Mouse (Mus musculus) heart, postnatal 0 days (tissue): Measurements from ENCODE around the gene Zdhhc19. TPM values are rescaled to one million over a fixed set of nuclear protein-coding genes. Genes with fewer than 3 reads are reported as not detected.

Experiments used
- ATAC-seq: fragments of 200-750 bp; cut with Nextera tagmentation; 2 replicates; pipeline ENCODE4 v1.8.0; 2017; ENCODE audit warnings: low read depth, moderate number of reproducible peaks, moderate library complexity; ENCODE audit not compliant: insufficient read depth
- DNase-seq: peaks from one replicate; pipeline ENCODE4 v3.0.0-alpha.2; 2016; ENCODE audit warnings: low spot score
- H3K27ac ChIP-seq: fragments of 300-500 bp; sonication (generic); 2 replicates; pipeline ENCODE4 v1.5.1; 2014; ENCODE audit warnings: low read depth, mild to moderate bottlenecking
- H3K27me3 ChIP-seq: fragments of 300-500 bp; sonication (generic); 2 replicates; pipeline ENCODE4 v1.6.1; 2014; ENCODE audit warnings: low read length, mixed read lengths; ENCODE audit not compliant: control insufficient read depth, insufficient read depth
- H3K36me3 ChIP-seq: fragments of 300-500 bp; sonication (generic); replicated peaks from 2 replicates; pipeline ENCODE4 v1.6.1; 2014; ENCODE audit warnings: low read length, mixed read lengths; ENCODE audit not compliant: control insufficient read depth, insufficient read depth
- H3K4me1 ChIP-seq: fragments of 300-500 bp; sonication (generic); 2 replicates; pipeline ENCODE4 v1.6.1; 2014; ENCODE audit warnings: antibody characterized with exemption; ENCODE audit not compliant: control insufficient read depth, insufficient read depth
- H3K4me2 ChIP-seq: fragments of 300-500 bp; sonication (generic); 2 replicates; pipeline ENCODE4 v1.6.1; 2014; ENCODE audit warnings: low read depth, mild to moderate bottlenecking, low read length, moderate library complexity
- H3K4me3 ChIP-seq: fragments of 300-500 bp; sonication (generic); 2 replicates; pipeline ENCODE4 v1.5.1; 2014; ENCODE audit warnings: low read depth, low read length
- H3K9ac ChIP-seq: fragments of 300-500 bp; sonication (generic); replicated peaks from 2 replicates; pipeline ENCODE4 v1.6.1; 2014; ENCODE audit warnings: low read depth, low read length, mixed read lengths
- H3K9me3 ChIP-seq: fragments of 300-500 bp; sonication (generic); replicated peaks from 2 replicates; pipeline ENCODE4 v1.6.1; 2016; ENCODE audit warnings: low read length; ENCODE audit not compliant: control insufficient read depth
- CTCF ChIP-seq: IDR thresholded peaks from 2 replicates; pipeline ENCODE4 v1.5.1; 2016; ENCODE audit warnings: antibody characterized with exemption, control low read depth, low read depth
- EP300 ChIP-seq: IDR thresholded peaks from 2 replicates; pipeline ENCODE4 v1.6.1; 2016; ENCODE audit warnings: antibody characterized with exemption, low read depth
- WGBS: fragments of 180-500 bp; shearing (Covaris S2); extraction: QIAGEN DNeasy Blood & Tissue Kit; methylation state at CpG from one replicate; pipeline ENCODE4 v1.1.7; 2014; 5-methylcytosine and 5-hydroxymethylcytosine counted together
- polyA plus RNA-seq: library from polyadenylated mRNA; unstranded; fragments of >200 nt; fragmentation: Nextera tagmentation; extraction: Ambion mirVana; gene quantifications from 2 replicates; pipeline ENCODE4 v1.2.1, GENCODE M21; 2015
- total RNA-seq: library from RNA; depleted of rRNA; stranded (reverse); fragments of >200 nt; gene quantifications from 2 replicates; pipeline ENCODE4 v1.2.3, GENCODE M21; 2014; ENCODE audit warnings: low replicate concordance

Zdhhc19 gene
- total and polyA plus RNA-seq, 2 experiments from 2014 or later: not detected

DNA sequence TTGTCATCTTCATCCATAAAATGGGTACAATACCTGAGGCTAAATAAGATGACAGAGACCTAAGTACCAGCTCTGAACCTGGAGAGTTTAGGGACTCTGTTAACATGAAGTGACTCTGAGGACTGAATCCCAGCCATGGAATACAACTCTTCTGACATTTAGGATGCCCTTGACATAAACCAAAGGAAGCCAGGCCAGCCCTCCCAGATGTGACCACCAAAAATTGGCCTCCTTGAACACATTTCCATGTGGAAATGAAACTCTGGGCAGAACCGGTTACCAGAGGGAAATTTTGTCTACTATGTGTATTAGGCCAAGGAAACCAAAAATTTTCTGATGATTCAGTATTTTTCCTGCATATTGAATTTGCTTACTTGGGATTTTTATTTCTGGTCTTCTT, 103.1 kb downstream of the Zdhhc19 start:
- no peaks in the 10 kb centered on the region for H3K27me3 ChIP-seq
- DNase-seq: no peak
- no peak overlapping the region for H3K9ac ChIP-seq
- H3K36me3 ChIP-seq: no peaks in the 10 kb centered on the region
- 96% methylated on average over 1 of the region's 1 CpGs for WGBS
- no peak overlapping the region for H3K27ac ChIP-seq
- H3K9me3 ChIP-seq: no peaks in the 10 kb centered on the region
- peaks cover 5% of the 10 kb centered on the region; the same call in 1 of the 2 replicates for H3K4me1 ChIP-seq
- H3K4me3 ChIP-seq: no peak overlapping the region
- ATAC-seq: no peak
- no peak for TF ChIP-seq EP300
- no peak for TF ChIP-seq CTCF
- no peak overlapping the region for H3K4me2 ChIP-seq

DNA sequence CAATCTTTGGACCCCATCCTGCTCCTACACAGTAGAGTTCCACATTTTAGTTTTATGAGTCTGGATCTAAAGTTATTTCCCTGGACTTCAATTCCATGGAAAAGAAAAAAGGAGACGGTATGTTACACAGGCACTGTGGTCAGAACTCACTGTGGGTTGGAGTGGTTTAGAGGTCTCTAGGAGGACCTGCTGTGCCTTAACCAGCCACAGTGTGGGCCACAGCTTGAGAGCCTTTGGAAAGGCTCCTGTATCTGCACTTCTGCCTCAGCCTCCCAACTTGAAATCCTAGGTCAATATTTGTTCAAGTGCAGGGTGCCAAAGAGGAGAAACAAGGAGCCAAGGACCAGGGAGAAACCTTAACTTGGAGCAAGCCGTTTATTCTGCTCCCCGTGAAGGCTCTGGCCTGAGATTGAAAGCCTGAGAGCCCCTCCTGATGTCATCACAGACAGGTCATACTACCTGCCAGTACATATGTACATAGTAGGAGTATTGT, 106.2 kb downstream of the Zdhhc19 start:
- ATAC-seq (no peak), DNase-seq (no peak)
- H3K9me3 ChIP-seq: no peaks in the 10 kb centered on the region
- no peak overlapping the region for H3K4me2 ChIP-seq
- TF ChIP-seq EP300: no peak
- no peak for TF ChIP-seq CTCF
- H3K27me3 ChIP-seq: no peaks in the 10 kb centered on the region
- no peak overlapping the region for H3K4me3 ChIP-seq
- 74% methylated on average over 3 of the region's 3 CpGs for WGBS
- H3K36me3 ChIP-seq: no peaks in the 10 kb centered on the region
- no peak overlapping the region for H3K9ac ChIP-seq
- peaks cover 5% of the 10 kb centered on the region; the same call in 1 of the 2 replicates for H3K4me1 ChIP-seq
- H3K27ac ChIP-seq: no peak overlapping the region

DNA sequence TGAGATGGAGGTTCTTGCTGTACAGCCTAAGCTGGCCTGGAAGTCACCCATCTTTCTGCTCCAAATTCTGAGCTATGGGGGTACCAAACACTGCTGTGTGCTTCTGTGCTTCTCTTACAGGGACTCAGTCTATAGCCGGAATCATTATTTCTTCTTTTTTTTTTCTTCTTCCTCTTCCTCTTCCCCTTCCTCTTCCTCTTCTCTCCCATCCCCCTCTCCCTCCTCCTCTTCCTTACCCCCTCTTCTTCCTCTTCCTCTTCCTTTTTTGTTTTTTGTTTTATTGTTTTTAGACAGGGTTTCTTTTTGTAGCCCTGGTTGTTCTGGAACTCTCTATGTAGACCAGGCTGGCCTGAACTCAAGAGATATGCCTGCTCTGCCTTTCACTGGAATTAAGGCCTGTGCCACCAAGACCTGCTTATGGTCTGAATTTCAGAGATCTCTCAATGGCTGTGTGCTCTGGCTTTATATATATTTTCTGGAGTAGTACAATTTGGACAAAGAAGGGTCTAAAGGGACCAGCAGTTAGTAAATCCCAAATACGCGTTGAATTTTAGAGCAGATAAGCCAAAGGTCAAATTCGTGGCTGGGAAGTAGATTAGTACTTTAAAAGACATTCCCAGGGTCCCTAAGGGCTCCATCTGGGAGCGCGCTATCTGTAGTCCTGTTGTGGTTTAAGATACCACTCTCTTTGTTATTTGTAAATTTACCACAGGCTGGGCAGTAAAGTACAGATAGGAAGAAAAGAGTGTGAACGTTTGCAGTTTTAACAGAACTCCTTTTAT, 111.7 kb downstream of the Zdhhc19 start:
- no peak overlapping the region for H3K4me3 ChIP-seq
- 44% methylated on average over 7 of the region's 7 CpGs for WGBS
- no peak overlapping the region; the same call in 1 of the 2 replicates for H3K4me2 ChIP-seq
- H3K9ac ChIP-seq: no peak overlapping the region
- H3K36me3 ChIP-seq: no peaks in the 10 kb centered on the region
- no peak for TF ChIP-seq CTCF
- no peak for TF ChIP-seq EP300
- 0 out of 2 replicates have a peak, but pooled peaks cover 5% of the 10 kb centered on the region for H3K4me1 ChIP-seq
- H3K27ac ChIP-seq: peak overlapping the region; percentile 92
- ATAC-seq (no peak), DNase-seq (no peak)
- no peaks in the 10 kb centered on the region for H3K27me3 ChIP-seq
- H3K9me3 ChIP-seq: no peaks in the 10 kb centered on the region

DNA sequence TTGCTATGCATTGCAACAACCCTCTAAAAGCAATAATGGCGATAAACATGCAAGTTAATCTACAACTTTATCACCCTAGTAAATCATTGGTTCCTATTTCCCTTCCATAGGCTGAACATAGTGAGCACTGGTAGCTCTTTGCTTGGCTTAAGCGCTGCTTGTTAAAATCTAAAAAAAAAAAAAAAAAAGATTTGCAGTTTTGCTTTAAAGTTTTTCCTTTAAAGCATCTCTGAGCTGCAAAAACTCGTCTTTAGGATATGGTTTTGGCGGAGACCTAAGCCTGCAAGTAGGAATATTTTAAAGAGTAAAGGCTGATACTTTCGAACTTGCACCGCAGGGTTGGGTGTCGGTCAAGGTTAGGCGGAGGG, 112.3 kb downstream of the Zdhhc19 start:
- Histone ChIP-seq H3K4me1 (0 out of 2 replicates have a peak, but pooled peaks cover 5% of the 10 kb centered on the region), H3K27me3 (no peaks in the 10 kb centered on the region), H3K36me3 (no peaks in the 10 kb centered on the region), H3K9me3 (no peaks in the 10 kb centered on the region), H3K27ac (peak overlapping the region; percentile 92), H3K4me2 (peak overlapping the region; percentile 96), H3K4me3 (peak overlapping the region; percentile 86), H3K9ac (peak overlapping the region; percentile 77; the same call in 1 of the 2 replicates)
- ATAC-seq (no peak), DNase-seq (no peak)
- TF ChIP-seq CTCF (no peak), EP300 (no peak)
- 10% methylated on average over 8 of the region's 8 CpGs for WGBS

DNA sequence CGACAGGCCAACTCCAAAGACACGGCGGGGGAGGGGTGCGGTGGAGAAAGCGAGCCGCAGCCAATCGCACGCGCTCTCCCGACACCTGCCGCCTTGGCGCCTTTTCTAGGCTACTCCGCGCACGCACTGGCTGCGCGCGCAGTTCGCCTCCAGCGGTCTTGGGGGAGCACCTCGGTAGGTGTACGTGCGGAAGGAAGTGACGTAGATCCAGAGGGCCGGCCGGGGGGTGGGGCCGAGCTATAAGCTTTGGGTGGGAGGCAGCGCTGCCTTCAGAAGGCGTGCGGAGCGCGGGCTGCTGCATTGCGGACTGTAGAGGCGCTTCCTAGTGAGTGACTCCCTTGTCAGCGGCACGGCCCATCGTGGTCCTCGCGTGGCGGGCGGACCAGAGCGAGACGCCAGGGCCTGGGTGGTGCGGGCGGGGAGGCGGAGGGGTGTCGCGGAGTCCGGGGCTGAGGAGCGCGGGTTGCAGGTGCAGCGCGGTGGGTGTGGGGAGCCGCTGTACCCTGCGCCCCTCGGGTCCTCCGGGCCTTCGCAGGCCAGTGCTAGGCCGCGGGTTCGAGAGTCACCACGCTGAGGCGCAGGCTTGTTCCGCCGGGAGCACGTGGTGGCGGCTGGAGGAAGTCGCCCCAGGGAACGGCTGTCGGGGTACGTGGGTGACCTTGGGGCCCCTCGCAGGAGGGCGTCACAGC, 112.8 kb downstream of the Zdhhc19 start, which contains the start of gene Tfrc:
TSS of gene Tfrc (plus strand) at position 209 of the 689 bp plus-strand sequence.
- Histone ChIP-seq H3K27ac (peak within 1 kb of the TSS; percentile 92), H3K27me3 (no peaks in the 10 kb centered on the region), H3K4me3 (peak within 1 kb of the TSS; percentile 86), H3K36me3 (0 out of 2 replicates have a peak, but pooled peaks cover 3% of the 10 kb centered on the region), H3K9me3 (no peaks in the 10 kb centered on the region), H3K9ac (peak within 1 kb of the TSS; percentile 77), H3K4me2 (peak within 1 kb of the TSS; percentile 96), H3K4me1 (0 out of 2 replicates have a peak, but pooled peaks cover 5% of the 10 kb centered on the region)
- WGBS: under 1% methylated on average over 59 of the region's 73 CpGs
- peak; percentile 53; the same call in 1 of the 2 replicates for TF ChIP-seq EP300
- no peak for TF ChIP-seq CTCF
- ATAC-seq (peak; percentile 99), DNase-seq (peak; percentile 97)
